Mouse (Mus musculus) forelimb bud, embryonic 11.5 days (tissue): ENCODE measurements around the gene Olfr114.

Source experiments
- DNase-seq: peaks from one replicate; pipeline ENCODE4 v3.0.0-alpha.2; 2012; ENCODE audit warnings: low read depth, low spot score

Gene Olfr114

DNA sequence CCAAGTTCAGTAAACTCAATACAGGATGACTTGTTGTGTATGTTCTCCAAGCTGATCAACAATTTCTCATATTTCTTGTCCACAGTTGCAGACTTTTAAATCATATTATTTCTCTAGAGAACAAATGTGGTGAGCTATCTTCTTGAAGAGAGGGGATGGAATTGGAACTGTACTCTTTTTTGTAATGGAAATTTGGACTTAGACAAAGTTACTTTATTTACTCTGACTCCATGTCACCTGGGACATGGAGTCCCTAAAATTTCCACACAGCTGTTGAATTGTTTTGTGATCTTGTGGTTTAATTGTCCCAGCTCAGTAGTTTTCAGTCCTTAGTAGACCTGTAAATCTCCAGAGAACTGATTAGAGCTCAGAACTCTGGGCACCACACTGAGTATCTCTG is at the start of gene Olfr114:
Olfr114 (minus strand) TSS at position 101 of the 400 bp plus-strand sequence.
- DNase-seq, result no peak

GRCm38 (mm10) chr17:37627009-37627408 is 34.5 kb upstream of the Olfr114 start, which contains the start of the genes Olfr115 and Olfr116:
Olfr115 (minus strand) TSS chr17:37627109.
Olfr116 (minus strand) TSS chr17:37627199.
- no peak for DNase-seq

DNA sequence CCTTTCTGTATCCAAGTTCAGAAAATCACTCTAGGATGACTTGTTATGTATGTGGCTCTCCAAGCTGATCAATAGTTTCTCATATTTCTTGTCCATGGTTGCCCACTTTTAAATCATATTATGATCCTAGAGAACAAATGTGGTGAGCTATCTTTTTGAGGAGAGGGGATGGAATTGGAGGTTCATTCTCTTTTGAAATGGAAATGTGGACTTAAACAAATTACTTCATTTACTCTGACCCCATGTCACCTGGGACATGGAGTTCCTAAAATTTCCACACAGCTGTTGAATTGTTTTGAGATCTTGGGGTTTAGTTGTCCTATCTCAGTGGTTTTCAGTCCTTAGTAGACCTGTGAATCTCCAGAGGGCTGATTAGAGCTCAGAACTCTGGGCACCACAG is 15.0 kb downstream of the Olfr114 start, which contains the start of gene Olfr113:
Olfr113 (minus strand) TSS at position 101 of the 400 bp plus-strand sequence.
- DNase-seq, result no peak

- no peak for DNase-seq
Measured at GRCm38 (mm10) chr17:37569351-37569750, 23.2 kb downstream of the Olfr114 start, which contains the start of gene Olfr112. Olfr112 (minus strand) TSS chr17:37569451.

DNA sequence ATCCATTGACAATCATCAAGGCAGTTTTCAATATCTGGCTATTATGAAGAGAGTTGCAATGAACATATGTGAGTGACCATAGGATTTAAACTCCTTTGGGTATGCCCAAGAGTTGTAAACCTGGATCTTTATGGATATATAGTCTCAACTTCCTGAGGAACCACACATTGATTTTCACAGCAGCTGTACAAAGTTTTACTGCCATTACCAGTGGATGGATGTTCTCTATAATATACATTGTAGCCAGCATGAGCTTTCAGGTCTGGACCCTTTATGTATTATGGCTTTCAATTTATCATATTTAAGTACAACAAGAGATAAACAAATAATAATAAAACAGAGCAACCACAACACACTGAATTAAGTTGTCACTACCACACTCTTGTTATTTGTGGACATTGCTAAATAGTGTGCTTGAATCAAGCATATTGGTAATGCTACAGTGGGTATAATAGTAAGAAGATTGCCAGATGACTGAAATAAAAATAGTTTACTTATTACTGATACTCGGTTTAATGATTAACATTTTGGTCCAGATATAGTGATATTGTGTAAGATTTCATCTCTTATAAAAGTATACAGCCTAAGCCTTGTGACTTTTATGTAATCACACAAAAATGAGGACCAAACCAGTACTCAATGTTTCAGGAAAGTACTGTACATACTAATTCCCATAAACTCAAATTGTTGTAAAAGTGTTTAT is 33.5 kb downstream of the Olfr114 start:
- no peak for DNase-seq

- DNase-seq, result no peak
Measured at GRCm38 (mm10) chr17:37543800-37544435, 48.6 kb downstream of the Olfr114 start.

- no peak for DNase-seq
Measured at GRCm38 (mm10) chr17:37541454-37542119, 51.0 kb downstream of the Olfr114 start.
